Mouse (Mus musculus) kidney, postnatal 36 days (tissue): ENCODE results near the gene Dhrs7b.
"Not testable (repeated sequence)": the region's sequence is repeated elsewhere in the genome, so short reads cannot be mapped to it uniquely, and the experiment has no call there.

ENCODE experiments used
- DNase-seq, 2 experiments: peaks; one replicate each; pipeline ENCODE4 v3.0.0; 2021 to 2022; ENCODE audit warnings: mixed read lengths in 2 of 2

Dhrs7b gene

DNA sequence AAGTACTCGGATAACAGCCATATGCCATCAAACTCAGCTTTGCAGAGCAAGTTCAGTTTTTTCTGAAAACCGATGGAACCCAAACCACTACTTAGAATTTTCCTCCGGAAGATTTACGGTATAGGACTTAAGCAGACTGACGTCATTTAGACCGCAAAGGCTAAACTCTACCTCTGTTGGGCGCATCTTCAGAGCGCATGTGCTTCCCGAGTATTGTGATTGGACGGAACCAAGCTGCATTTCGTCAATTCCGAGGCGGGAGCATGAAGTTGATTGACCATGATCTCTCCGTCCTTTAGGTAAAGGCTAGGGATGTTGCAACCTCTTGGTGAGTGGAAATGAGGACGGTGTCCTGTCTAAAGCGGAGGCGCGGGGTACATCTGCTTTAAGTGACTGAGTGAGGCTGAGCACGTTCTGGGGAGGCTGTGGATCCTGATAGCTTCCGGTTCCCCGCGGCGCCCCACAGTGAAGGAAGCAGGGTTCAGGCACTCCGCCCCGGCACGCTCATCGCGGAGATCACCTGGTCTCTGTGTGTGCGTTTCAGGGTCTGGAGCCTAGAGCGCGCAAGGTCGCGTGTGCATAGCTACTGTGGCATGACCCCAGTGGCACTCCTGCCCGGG, at the start of gene Dhrs7b:
Gene Dhrs7b (plus strand): TSS at position 199 of the 620 bp plus-strand sequence.
- DNase-seq: peak; percentile 86 to 94

DNA sequence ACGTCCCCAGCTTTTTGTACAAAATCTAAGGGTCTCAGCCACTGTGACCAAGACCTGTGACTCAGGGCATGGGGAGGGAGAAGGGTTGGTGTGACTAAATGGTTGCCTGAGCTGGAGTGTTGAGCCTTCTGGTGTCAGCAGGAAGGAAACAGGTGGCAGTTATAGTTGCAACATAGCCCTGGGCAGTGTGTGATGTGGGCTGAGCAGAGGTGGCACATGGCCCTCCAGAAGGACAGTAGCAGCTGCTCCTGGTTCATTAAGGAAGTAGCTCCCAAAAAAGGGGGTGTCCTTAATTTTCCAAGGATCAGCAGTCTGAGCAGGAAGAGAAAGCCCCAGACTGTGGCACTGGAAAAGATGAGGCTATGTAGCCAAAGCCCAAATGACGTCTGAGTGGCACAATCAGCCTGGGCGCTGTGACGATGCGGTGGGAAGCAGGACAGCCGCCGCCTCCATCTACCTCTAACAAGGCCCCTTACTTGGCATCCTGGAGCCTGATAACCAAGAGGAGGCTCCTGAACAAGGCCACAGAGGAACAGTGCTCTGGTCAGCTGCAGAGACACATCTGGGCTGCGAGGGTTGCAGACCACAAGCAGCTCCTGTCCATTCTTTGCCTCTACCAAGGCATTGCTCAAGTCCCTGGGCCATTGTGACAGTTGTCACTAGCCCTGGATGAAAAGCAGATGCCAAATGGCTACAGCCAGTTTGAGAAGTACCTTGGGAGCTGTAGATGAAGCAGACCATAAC, 46.1 kb upstream of the Dhrs7b start:
- DNase-seq: no peak

- no peak for DNase-seq
Measured at GRCm38 (mm10) chr11:60787595-60787994, 42.8 kb upstream of the Dhrs7b start.

DNA sequence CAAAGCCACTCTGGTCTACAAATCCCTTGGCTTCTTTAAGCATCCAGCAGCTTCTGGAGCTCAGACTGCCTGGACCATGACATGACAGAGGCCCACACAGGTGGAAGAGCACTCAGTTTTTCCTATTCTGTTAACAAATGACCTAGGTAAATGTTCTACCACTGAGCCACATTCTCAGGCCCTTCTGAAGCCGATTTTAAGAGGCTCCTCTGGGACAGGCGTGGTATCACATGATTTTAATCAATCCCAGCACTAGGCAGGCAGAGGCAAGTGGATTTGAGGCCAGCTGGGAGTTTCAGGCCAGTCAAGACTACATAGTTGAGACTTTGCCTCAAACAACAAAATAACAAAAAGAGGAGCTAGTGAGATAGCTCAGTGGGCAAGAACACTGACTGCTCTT, 40.0 kb upstream of the Dhrs7b start:
- DNase-seq: no peak

DNA sequence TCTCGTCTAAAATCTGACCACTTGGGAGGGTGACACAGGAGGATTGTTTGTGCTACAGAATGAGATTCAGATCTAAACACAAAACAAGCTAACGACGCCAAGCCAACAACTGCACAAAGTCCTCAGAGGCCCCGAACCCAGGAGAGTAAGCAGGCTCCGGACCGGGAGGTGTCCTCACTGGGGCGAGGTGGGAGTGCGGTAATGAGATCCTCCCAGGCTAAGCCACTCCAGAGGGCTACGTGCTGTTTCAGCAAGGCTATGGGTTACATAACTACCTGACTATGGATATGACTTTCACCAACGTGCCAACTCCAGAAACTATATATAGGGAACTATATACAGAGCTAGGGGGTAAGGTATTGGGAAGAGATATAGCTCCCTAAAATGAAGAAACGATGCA, 34.1 kb upstream of the Dhrs7b start:
- no peak for DNase-seq

GRCm38 (mm10) chr11:60799977-60800376, 30.5 kb upstream of the Dhrs7b start:
- no peak for DNase-seq

- no peak for DNase-seq
Measured at GRCm38 (mm10) chr11:60800892-60801291, 29.5 kb upstream of the Dhrs7b start.

DNA sequence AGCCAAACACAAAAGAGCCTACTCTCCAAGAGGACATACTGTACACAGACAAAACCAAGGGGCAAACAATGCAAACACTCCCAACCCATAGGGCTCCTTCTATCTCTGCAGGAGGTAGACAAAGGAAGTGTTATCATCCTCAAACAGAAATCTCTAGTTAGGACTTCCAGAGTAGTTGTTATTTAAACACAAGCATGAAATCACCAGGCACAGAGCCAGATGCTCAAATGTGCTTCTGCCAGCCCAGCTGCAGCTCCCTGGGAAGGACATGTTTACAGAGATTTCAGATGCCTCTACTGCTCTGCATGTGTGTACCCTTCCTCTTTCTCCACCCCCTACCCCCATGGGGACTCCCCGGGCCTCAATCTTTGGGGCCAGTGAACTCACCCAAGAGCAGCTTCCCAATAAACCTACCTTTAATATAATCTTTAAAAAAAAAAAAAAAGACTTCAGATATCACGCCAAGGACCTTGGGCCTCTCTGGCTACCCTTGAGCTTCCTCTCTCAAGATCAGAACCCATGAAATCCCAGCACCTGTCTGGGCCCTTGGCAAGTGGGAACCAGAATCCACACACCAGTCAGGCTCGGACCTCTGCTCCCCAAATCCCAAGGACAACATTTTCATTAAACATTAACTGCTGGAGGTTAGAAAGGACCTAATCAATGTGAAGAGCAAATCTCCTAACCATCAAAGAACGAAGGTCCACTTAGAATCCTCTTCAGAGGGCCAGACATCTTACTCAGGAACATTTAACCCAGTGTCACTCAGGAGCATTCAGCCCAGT, 22.0 kb upstream of the Dhrs7b start:
- peak; percentile 80 to 82 for DNase-seq

DNA sequence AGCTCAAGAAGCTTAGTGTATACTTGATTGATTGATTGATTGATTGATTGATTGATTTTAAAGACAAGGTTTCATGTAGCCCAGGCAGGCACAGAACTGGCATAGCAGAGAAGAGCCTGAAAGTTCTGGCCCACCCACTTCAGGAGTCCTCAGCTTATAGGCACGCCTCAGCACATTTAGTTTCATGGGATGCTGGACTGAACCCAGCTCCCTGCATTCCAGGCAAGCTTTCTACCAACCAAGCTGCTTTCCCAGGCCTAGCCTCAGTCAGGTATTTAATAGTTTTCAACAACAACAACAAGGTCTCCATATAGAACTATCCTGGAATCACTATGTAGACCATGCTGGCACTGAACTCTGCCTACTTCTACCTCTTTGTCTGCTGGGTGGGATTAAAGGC, 20.9 kb upstream of the Dhrs7b start:
- DNase-seq: peak; percentile 60 to 65

DNA sequence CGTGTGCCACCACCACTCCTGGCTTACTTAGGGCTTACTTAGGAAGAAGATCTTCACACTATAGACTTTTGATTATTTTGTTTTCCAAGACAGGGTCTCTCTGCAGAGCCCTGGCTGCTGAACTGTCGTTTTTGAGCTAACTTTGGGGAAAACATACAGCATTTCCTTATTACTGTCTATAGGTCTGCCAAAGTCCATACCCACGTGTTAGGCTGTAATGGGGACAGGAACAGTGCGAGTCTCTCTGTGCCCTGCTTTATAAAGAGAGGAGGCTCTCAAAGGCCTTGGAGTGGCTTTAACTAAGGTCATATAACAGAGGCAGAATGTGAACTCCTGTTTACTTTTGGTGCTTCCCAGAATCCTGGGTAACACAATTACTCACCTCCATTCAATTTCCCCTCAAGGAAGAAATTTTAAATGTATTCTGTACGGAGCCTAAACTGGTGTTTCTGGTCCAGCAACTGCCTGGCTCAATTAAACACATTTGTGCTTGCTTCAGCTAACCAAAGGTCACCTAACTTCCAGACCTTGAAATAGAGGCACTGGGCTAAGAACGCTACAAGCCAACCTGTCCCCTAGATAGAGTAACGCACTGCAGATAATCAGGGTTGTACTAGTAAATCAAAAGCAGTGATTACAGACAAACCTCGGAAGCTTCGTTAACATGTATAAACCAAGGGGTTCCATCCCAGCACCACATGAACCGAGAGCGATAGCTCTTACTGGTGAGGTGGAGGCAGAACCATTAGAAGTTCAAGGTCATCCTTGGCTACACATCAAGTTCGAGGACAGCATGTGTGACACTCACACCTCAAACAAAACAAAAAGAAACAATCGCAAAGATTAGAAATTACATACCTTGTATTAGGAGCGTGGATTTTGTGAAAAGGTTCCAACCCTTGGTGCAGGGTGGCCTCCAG, 20.1 kb upstream of the Dhrs7b start:
- peak; percentile 58 to 86 for DNase-seq

- DNase-seq: peak; percentile 98
Measured at GRCm38 (mm10) chr11:60811054-60811460, 19.4 kb upstream of the Dhrs7b start.

GRCm38 (mm10) chr11:60811618-60812017, 18.8 kb upstream of the Dhrs7b start, which contains the start of gene Shmt1:
TSS of gene Shmt1 (minus strand) at chr11:60811718.
- DNase-seq: not testable (repeated sequence)

GRCm38 (mm10) chr11:60816398-60816797, 14.0 kb upstream of the Dhrs7b start:
- peak; percentile 24 to 49 for DNase-seq

GRCm38 (mm10) chr11:60823771-60824170, 6.7 kb upstream of the Dhrs7b start:
- no peak for DNase-seq

DNA sequence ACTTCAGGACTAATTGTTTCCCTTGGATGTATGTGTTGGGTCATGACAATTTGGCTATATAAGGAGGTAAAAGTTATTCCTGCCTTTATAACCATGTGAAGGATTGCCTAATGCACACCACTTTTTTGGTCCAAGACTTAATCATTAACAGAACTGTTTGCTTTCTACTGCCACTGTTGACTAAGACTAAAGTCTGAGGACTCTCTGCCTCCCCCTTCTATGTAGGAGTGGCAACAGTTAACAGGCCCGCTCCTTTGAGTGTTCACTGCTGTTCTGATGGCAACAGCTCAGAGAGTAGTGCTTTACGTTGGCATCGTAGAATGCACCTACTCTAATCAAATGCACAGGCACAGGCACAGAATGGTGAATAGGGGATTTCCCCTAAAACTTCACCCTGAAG, 5.2 kb upstream of the Dhrs7b start:
- peak; percentile 51 to 82 for DNase-seq

DNA sequence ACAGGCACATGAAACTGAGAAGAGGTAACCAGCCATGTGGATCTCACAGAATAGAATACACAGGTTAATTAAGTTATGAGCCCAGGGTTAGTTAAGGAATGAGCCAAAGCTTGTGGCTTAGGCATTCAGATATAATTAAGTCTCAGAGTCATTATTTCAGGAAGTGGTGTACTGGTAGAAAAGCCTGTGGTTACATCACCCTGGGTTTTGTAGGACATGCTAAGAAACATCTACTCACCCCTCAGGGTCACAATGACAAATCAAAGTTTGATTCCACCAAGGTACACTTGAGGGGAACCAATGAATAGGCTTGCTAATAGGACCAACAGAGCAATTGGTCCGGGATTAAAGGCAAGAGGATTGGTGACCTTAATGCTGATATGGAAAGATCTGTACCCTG, 3.7 kb upstream of the Dhrs7b start:
- no peak for DNase-seq

GRCm38 (mm10) chr11:60827241-60827945, 3.0 kb upstream of the Dhrs7b start:
- peak; percentile 28 to 54 for DNase-seq

GRCm38 (mm10) chr11:60828903-60829302, 1.5 kb upstream of the Dhrs7b start:
- DNase-seq: peak in 1 of 2 experiments; percentile 43

DNA sequence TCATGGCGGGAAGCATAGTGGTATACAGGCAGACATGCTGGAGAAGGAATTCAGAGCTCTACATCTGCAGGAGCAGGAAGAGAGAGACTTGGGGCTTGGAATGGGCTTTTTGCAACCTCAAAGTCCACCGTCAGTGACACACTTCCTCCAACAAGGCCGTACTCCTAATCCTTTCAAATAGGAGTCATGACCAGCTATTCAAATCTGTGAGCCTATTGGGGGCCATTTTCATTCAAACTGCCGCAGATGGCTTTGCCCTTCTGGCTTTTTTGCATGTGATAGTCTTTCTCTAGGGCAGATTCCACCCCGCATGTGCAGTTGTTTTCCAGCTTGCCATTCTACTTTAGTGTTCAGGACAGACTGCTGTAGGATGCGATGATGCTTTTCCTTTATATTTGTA, 6.5 kb downstream of the Dhrs7b start:
- DNase-seq: no peak

GRCm38 (mm10) chr11:60837644-60838406, 7.4 kb downstream of the Dhrs7b start:
- DNase-seq: peak; percentile 38 to 50
